Mouse (Mus musculus) adrenal gland, adult 8-10 months (tissue): Measurements from ENCODE around the gene Cwc25. TPM values are rescaled to one million over a fixed set of nuclear protein-coding genes. Genes with fewer than 3 reads are reported as not detected.
"Not testable (repeated sequence)": the region's sequence is repeated elsewhere in the genome, so short reads cannot be mapped to it uniquely, and the experiment has no call there.

Experiments
- DNase-seq: peaks from one replicate; pipeline ENCODE4 v3.0.0; 2022
- total RNA-seq, 4 experiments: library from RNA; stranded (reverse); gene quantifications; 2 replicates each; pipeline ENCODE4 v1.2.4; 2022

Cwc25 gene
- total RNA-seq, 4 experiments from 2014 or later: 22.2 to 26.6 (median 23.1) TPM

DNA sequence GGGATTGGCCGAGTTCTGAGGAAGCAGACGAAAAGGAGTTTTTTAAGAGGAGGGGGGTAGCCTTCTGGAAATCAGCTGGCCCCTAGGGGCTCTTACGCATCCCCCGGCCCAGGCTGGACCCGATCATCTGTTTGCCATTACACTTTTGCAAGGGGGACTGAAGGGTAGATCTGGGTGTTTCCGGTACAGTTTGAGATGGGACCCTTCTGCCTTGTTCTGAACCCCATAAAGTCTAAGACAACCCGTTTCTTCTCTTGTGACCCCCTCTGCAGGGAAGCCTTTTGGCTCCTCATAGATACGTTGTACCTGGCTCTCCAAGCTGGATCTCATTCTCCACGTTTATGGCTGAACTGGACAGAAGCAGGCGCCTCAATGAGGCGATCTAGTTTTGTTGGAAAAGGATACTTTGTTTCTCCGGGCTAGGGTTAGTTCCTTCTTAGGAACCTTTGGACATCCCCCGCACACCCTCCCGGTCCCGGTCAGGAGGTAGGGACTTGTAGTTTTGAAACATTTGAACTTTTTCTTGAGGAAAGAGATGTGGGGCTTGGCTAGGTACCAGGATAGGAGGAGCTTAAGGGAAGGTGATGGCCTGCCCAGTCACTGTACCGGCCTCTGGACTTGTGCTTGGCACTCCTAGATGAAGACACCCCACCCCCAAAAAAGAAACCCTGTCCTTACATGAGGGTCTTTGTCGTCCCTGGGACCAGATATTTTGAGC, 34.5 kb upstream of the Cwc25 start:
- peak; percentile 69 for DNase-seq

DNA sequence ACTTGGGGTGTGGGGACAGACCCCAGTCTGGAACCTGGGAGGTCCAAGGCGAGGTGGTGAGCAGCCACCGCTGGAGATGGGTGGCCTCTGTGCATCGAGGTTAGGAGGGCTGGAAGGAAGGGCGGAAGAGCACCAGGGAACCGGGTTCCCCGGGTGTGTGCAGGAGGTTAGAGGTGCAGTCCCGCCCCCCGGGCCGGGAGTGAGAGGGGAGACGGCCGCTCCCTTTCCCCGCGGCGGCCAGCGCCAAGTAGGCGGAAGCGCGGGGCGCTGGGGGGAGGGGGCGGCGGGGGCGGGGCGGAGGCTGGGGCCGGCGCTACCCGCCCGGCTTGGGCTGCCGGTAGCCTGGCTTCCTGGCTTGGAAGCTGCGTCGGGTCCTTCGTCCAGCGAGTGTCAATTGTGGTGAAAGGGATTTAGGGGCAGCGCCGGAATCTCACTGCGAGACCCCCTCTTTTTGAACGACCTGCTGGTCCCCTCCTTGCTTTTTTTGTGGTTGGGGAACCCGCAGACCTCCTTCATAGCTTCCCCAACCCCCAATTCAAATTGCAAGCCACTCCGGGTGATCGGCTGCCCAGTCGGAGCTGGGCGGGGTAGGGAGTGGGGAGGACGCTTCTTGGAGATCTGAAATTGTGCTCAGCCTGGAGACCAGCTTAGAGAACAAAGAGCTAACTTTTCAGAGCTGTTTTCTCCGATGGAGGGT, 33.8 kb upstream of the Cwc25 start:
- DNase-seq: peak; percentile 73

DNA sequence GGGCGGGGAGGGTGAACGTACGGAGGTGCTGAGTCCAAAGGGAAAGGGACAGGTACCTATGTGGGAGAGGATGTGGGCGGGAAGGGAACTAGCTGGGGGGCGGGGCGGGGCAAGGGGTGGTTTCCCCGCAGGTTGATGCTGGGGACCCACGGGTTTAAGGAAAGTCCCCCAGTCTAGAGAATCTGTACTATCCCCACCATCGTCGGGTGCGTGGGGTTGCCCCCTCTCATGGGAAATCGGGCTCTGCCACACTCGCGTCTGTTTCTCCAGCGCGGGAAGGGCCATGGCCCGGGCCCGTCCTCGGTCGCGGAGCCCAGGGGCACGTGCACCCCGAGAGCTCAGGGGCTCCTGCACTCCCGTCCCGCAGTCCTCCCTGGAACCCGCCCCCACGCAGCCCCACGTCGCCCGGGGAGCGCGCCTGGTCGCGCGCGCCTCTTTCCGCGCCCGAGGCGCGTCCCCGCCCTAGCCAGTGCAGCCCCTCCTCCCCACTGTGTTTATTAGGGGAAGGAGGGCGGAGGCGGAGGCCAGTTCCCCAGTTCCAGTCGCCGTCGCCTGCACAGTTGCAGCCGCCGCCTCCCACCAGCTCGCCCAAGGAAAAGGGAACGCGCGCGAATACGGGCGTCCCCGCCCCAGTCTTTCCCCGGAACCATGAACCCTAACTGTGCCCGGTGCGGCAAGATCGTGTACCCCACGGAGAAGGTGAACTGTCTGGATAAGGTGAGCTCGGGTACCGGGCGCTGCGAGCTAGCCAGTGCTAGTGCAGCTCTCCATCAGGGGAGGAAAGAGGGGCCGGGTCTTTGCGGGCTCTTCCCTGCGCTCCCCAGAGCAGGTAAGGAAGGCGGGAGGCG, 33.0 kb upstream of the Cwc25 start:
- peak; percentile 85 for DNase-seq

DNA sequence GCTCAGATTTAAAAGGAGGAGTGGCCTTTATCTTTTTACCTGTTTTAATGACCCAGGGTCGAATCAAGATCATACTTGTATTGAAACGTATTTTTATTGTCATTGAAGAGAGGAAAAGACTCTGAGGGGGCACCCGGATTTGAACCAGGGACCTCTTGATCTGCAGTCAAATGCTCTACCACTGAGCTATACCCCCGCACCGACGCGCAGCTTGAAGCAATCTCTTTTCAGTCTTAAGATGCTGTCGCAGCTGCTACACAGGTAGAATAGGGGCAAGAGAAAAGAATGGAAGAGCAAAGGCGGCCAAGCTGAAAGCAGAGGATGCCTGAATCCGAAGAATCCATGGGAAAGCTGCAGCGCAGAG, 32.4 kb upstream of the Cwc25 start, which contains the start of gene Lasp1:
TSS of gene Lasp1 (plus strand) at position 219 of the 364 bp plus-strand sequence.
- DNase-seq: peak; percentile 86

DNA sequence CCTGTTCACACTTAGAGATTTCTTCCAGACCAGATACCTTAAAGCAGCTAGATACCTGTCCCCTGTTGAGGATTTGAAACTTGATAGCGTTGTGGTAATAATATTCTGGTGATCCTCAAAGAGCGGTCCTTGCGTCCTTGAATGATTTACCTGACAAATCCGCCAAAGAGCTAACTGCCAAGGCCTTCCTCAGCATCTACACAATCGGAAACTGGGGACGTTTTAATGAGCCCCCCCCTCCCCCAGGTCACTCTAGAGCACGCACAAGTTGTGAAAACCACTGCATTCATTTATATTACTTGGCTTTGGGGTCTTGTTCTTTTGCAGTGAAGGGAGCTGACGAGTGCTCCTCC, 31.7 kb upstream of the Cwc25 start:
- no peak for DNase-seq

DNA sequence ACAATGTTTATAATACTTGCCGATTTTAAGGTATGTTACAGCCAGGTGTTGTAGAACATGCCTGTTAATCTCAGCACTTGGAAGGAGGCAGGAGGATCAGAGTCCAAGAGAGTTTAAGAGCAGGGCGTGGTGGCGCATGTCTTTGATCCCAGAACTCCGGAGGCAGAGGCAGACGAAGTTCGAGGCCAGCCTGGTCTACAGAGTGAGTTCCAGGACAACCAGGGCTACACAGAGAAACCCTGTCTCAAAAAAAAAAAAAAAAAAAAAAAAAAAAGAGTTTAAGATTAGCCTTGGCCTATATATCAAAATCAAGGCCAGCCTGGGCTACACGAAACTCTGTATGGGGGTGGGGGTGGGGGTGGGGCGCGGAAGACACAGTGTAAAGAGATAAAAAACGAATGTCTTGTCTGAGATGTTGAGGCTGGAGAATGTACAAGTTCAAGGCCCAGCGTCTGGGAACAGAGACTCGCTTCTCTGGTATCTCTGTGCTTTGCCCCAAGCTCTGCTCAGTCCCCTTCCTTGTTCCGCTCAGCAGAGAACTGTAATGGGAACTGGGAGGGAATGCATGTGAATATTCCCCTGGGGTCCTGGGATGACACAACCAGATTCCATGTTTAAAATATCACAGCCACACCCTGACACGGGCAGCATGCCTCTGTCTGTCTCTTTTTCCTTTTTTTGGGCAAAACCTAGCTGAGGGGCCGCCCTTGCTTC, 31.2 kb upstream of the Cwc25 start:
- no peak for DNase-seq

DNA sequence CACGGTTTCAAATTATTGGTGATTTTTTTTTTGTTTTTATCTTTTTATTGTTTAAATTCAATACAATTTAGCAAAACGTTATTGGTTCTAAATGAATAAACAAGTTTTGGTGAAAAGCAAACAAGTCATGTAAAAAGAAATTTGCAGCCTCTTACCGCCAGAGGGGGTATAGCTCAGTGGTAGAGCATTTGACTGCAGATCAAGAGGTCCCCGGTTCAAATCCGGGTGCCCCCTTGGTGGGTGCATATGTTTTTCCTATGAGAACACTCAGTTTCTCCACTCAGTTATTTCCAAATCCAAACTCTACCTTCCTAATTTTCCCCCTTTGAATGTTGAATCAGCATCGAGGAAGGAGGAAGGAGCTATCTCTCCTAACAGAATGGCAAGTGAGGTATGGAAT, 30.6 kb upstream of the Cwc25 start:
- DNase-seq: no peak

DNA sequence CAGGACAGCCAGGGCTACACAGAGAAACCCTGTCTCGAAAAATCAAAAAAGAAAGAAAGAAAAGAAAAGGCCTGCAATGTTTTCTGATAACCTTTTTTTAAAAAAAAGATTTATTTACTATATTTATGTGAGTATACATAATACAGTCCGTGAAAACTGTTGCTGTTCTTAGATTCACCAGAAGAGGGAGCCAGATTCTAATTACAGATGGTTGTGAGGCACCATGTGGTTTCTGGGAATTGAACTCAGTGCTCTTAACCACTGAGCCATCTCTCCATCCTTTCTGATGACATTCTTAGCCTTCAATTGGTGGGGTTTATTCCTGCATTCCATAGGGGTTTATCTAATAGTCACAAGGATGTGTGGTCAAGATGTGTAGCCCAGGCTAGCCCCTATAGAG, 26.8 kb upstream of the Cwc25 start:
- no peak for DNase-seq

DNA sequence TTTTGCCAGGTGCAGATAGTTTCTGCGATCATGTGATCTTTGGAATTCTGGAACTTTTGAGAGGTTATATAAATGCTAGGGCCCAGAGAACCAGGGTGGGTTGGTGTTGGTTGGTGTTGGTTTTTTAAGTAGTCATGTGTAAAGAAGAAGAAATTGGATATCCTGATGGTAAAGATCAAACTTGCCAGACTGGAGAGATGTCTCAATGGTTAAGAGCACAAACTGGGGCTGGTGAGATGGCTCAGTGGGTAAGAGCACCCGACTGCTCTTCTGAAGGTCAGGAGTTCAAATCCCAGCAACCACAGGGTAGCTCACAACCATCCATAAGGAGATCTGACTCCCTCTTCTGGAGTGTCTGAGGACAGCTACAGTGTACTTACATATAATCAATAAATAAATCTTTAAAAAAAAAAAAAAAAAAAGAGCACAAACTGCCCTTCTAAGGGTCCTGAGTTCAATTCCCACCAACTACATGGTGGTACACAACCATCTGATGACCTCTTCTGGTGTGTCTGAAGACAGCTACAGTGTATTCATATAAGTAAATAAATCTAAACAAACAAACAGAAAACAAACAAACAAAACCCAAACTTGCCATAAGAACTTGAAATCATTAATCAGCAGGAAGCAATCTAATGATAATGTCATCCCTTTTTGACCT, 24.6 kb upstream of the Cwc25 start:
- DNase-seq: not testable (repeated sequence)

DNA sequence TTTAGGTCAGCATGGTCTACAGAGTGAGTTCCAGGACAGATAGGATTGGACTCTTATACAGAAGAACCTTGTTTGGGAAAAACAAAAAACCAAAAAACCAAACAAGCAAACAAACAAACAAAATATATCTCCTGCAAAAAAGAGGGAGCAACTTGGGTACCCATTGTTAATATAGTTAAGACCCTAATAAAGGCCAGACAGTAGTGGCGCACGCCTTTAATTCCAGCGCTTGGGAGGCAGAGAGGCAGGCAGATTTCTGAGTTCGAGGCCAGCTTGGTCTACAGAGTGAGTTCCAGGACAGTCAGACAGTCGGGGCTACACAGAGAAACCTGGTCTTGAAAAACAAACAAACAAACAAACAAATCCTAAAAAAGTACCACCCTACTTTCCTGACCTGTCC, 23.4 kb upstream of the Cwc25 start:
- DNase-seq: no peak

DNA sequence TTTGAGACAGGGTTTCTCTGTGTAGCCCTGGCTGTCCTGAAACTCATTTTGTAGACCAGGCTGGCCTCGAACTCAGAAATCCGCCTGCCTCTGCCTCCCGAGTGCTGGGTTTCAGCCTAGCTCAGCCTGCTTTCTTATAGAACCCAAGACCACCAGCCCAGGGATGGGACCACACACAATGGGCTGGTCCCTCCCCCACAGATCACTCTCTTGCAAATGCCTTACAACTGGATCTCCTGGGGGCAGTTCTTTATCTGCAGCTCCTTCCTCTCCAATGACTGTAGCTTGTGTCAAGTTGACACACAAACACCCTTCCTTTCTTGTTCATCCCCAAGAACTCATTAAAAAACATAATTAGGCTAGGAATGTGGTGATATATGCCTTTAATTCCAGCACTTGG, 21.6 kb upstream of the Cwc25 start:
- no peak for DNase-seq

DNA sequence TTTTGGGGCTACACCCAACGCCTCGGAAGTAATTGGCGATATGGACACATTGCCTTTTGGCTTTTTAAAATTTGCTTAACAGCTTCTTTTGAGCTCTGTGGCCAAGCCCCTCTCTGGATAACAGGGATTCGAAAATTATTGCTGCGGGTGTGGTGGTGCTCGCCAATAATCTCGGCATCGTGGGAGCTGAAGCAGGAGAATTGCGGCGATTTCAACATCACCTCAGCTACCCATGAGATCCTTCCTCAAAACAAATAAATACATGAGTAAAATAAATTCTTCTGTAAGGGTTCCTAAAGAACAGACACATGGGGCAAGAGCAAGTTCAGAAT, 16.2 kb upstream of the Cwc25 start:
- no peak for DNase-seq

DNA sequence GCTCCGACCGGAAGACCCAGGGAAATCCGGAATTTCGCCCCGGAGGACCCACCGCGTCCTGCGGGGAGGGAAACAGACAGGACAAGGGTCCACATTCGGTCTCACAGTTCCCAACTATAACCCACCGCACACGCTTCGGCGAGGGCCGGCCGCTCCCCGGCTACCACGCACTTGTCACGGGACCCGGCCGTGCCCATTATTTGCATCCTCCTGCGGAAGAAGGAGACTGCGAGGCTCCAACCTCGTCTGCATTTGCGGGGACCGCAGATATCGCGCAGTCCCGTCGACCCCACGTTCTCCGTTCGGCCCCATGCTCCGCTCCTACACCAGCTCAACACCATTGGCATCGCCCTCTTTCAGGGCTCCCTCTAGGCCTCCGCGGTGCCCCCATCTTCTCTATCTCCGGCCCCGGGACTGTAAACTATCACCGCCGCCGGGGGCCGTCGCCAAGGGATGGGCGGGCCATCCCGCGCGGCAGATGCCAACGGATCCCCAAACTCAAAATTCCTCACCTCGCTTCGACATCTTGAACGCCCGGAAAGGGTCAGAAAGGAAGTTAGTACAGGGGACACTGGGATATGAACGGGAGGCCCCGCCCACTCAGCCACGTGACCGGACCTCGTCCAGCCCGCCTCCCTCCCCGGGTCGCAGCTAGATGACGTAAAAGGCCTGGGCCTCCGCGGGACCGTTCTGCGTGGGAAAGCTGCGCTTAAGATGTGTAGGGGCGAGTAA, 15.6 kb upstream of the Cwc25 start, which contains the start of gene Rpl23:
TSS of gene Rpl23 (minus strand) at position 606 of the 732 bp plus-strand sequence.
- peak; percentile 98 for DNase-seq

DNA sequence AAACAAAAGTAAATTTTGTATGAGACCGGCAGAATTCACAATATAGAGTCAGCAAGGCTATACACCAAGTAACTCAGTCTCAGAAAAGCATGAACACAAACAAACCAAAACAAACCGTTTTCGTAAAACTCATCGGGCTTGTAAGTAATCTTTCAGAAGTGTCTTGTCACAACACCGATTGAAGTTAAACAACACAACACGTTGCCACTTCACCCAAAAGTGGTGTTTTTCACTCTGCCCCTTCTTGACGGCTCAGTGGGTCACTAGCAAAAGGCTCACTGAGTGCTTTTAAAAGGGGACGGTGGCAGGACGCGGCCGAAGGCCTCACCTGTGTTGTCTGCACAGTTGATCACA, 15.1 kb upstream of the Cwc25 start:
- DNase-seq: no peak

DNA sequence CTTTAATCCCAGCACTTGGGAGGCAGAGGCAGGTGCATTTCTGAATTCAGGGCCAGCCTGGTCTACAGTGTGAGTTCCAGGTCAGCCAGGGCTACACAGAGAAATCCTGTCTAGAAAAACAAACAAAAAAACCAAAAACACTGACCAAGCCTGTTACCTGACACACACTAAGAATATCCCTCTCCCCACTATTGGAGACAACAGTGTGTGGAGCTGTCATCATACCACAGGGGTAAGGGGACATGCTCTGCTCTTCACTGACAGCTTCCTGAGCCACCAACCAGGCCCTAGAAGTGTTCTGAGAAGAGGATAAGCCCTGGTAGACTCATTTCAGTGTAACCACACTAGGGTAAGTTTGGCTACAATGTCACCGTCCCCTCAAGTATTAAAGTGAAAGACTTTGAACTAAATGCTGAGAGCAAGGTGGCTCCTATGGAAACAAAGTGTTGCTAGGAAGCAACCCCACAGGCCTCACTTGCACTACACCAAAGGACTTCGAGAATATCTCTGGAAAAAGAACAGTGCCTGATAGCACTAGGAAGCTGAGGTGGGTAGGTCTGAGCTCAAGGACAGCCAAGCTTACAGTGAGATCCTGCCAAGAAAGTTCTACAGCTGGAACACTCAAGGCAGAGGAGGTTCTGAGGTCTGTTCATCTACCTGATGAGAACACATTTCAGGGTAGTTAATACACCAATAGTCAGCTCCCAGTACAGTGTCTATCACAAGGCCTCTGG, 13.8 kb upstream of the Cwc25 start:
- no peak for DNase-seq

DNA sequence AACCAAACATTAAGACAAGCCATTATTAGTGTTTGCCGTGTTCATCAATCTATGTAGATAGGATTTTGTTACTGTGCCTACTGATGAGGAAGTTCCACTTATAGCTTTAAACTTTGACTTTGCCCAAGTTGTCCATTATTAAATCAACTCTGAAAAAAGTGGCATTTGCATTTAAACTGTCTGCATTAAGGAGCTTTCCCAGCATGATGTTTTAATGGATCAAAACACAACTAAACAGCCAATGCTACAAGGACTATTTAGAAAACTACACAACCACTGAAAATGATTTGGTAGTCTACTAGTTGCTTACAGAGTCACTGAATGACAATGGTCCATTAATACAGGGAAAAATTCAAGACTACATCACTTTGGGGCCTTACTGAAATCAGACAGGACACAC, 12.6 kb upstream of the Cwc25 start:
- no peak for DNase-seq

DNA sequence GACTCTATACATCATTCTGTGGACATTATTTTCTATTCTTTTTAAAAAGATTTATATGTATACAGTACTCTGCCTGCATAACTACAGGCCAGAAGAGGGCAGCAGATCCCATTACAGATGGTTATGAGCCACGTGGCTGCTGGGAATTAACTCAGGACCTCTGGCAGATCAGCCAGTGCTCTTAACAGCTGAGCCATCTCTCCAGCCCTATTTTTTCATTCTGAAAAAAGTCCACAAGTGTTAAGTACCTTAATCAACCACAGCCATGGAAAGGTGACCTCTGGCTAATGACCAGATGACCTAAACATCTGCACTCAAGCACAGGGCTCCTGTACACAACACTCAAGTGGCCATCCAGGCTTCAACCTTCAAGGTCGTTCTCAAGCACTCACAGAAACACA, 10.8 kb upstream of the Cwc25 start:
- no peak for DNase-seq

DNA sequence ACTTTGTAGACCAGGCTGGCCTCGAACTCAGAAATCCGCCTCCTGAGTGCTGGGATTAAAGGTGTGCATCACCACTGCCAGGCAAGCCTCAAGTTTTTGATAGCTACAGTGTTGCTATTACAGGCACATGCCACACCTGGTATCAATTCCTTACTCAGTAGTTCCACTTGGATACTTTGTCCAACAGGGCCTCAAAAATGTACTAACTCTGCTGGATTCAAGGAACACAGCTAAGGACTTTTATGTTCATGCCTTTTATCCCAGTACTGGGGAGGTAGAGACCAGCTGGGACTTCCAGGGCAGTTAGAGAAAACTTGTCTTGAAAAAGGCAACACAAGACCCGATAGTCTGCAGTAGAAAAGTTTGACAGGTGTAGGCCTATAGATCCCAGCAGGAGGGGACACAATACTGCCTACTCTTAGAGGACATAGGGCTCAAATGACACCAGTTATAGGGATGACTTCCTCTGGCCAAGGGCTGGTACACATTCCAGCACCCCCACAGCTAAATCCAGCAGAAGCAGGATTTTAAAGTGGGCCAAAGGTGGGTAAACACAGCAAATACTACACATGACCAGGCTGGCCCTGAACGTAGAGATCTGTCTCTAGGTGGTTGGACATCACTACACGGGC, 10.3 kb upstream of the Cwc25 start:
- no peak for DNase-seq

DNA sequence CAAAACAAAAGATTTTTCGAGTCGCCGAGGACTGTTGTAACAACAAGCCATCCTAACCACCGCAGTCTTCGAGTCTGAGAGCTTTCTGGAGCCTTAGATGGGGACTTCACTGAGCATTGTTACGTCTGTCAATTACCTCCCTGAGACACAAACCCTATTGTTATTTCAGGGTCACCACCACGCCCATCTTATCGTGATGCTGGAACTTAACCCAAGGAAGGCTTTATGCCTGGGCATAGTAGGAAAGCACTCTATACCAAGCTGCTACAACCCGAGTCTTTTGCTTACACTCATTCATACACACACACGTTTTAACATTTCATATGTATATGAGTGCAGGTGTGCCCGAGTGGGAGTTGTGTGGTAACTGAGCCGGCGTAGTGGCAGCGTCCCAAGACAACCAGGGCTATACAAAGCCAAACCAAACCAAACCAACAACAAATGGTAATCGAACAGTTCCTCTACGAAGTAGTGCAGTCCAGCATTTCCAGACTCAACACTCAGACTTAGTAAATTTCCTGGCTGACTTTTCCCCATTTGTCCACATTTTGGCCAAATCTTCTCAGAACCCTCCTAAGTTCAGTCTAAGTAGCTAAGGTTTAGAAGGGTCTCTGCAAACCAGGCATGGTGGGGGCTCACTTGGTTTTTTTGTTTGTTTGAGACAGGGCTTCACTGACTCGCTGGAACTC, 9.6 kb upstream of the Cwc25 start, which contains the start of gene 1700001P01Rik:
TSS of gene 1700001P01Rik (minus strand) at position 111 of the 689 bp plus-strand sequence.
- DNase-seq: no peak

DNA sequence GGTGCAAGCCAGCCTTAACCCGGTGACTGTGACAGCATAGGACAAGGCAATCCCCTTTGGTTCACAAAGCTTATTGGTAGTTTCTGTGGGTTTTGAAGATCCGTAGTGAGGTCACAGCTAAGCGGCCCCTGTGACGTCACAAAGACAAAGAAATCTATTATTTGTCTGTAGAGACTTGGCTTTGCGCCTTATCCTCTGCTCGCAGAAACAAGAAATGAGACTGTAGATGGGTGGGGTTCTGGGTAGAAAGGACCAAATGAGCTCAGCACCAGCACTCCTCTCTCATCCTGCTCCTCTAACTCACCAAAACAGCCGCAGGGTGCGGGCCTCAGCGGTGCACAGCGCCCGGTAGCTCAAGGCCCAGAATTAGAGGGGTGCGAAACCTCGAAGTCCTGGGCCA, 8.8 kb upstream of the Cwc25 start:
- no peak for DNase-seq
